Mouse (Mus musculus) ES-Bruce4 (cell line): ENCODE data around the gene Gm36864.
"Not testable (repeated sequence)": the region's sequence is repeated elsewhere in the genome, so short reads cannot be mapped to it uniquely, and the experiment has no call there.

ENCODE experiments used
- CTCF ChIP-seq: IDR thresholded peaks from one replicate; pipeline ENCODE4 v1.8.1; 2011; ENCODE audit warnings: low read depth, low read length
- EP300 ChIP-seq: IDR thresholded peaks from 2 replicates; pipeline ENCODE4 v1.6.1; 2011; ENCODE audit warnings: low read depth, low read length; ENCODE audit not compliant: insufficient read depth
- POLR2A ChIP-seq: IDR thresholded peaks from one replicate; pipeline ENCODE4 v1.8.1; 2011; ENCODE audit warnings: low read length; ENCODE audit not compliant: insufficient read depth

GRCm38 (mm10) chr7:44221601-44222000, 14.4 kb upstream of the Gm36864 start:
- not testable (repeated sequence) for TF ChIP-seq CTCF, POLR2A, EP300
